Mouse (Mus musculus) cerebellum, adult 2 months (tissue): ENCODE measurements around the gene Gzmg.

Experiments
- CTCF ChIP-seq: fragments of 200-500 bp; IDR thresholded peaks from 2 replicates; pipeline ENCODE4 v1.5.1; 2011; ENCODE audit warnings: low read depth, mild to moderate bottlenecking, control low read depth, low read length, moderate library complexity, borderline replicate concordance; ENCODE audit not compliant: insufficient read depth
- POLR2A ChIP-seq: fragments of 200-500 bp; IDR thresholded peaks from 2 replicates; pipeline ENCODE4 v1.6.1; 2011; ENCODE audit warnings: low read length, control low read depth, borderline replicate concordance; ENCODE audit not compliant: insufficient read depth

GRCm38 (mm10) chr14:56123516-56123915, 35.9 kb downstream of the Gzmg start:
- no peak for TF ChIP-seq CTCF
- TF ChIP-seq POLR2A, result no peak
